Mouse (Mus musculus): Measurements from ENCODE around the gene Cnih2. TPM values are rescaled to one million over a fixed set of nuclear protein-coding genes. Genes with fewer than 3 reads are reported as not detected.

The Cnih2 gene
- polyA plus RNA-seq, 1 experiment = 3.7 TPM

DNA sequence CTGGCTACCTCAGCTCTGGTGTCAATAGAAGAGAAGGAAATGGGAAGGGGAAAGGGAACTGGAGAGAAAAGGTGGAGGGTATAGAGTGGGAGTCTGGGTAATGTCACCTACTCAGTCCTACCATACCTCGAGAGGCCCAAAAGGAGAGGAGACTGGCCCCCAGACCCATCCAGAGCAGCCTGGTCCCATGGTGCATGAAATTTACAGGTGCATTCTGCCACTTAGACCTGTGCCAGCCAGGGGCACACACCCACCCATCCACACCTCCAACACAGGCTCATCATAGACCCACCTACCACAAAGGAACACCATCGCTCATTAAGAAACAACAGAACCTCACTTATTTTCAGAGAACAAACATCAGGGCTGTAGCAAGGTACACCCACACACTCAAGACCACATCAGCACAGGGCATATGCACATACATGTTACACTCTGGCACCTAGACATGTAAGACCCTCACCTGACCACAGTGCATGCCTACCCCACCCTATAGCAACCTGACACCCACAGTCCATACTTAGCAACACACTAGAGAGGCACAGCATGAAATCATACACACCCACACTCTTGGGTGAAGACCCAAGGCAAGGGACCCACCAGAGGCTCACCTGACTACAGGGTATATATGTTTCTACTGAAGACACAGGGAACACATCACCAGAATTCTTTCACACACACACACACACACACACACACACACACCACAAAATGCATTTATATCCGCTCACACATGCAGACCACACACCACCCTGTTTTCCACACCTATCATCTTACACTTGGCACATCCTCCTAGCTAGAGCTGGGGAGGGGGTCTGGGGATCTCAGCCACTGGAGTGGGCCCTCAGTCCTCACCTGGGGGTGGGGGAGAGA lies 14.1 kb downstream of the Cnih2 start:
- no peaks in the 10 kb centered on the region for H3K27me3 ChIP-seq (ENCODE audit: control insufficient read depth, insufficient read depth, low read length, poor library complexity, severe bottlenecking)
- H3K9me3 ChIP-seq (replicated peaks; ENCODE audit: control insufficient read depth, insufficient read depth, low read length, poor library complexity, severe bottlenecking) = no peaks in the 10 kb centered on the region
- TF ChIP-seq CTCF (IDR thresholded peaks at IDR 0.05; ENCODE audit: low read depth, low read length) (no peak), EP300 (IDR thresholded peaks at IDR 0.05; ENCODE audit: insufficient read depth, low read depth, low read length) (no peak), POLR2A (IDR thresholded peaks at IDR 0.05; ENCODE audit: insufficient read depth, low read length) (no peak)
- peak overlapping the region; percentile 68 for H3K4me3 ChIP-seq (ENCODE audit: low read depth, low read length)
- no peaks in the 10 kb centered on the region for H3K36me3 ChIP-seq (ENCODE audit: control insufficient read depth, insufficient read depth, low read length, poor library complexity, severe bottlenecking)
- no peaks in the 10 kb centered on the region for H3K4me1 ChIP-seq (ENCODE audit: control insufficient read depth, insufficient read depth, low read length)
- no peak overlapping the region for H3K9ac ChIP-seq (ENCODE audit: low read depth, poor library complexity, severe bottlenecking)
- H3K27ac ChIP-seq (ENCODE audit: insufficient read depth, low read length) = no peak overlapping the region

DNA sequence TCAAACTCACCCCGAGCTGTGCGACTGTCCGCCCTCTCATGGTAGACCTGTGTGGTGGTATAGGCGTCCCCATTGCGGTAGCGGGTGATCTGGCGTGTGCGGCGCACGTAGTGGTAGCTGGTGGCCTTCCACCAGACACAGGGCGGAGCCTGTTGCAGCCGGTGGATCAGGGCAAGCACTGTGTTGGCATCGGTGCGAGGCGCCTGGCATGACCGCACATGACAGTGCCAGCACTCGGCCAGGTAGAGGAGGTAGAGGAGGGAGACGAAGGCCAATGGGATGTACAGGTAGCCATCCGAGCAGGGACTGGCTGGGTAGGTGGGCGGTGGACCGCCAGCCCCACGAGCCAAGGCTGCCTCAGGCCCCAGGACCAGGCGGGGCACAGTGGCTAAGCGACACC lies 15.7 kb downstream of the Cnih2 start:
- H3K4me3 ChIP-seq (ENCODE audit: low read depth, low read length) = peak overlapping the region; percentile 33
- no peak overlapping the region for H3K27ac ChIP-seq (ENCODE audit: insufficient read depth, low read length)
- H3K27me3 ChIP-seq (ENCODE audit: control insufficient read depth, insufficient read depth, low read length, poor library complexity, severe bottlenecking) = no peaks in the 10 kb centered on the region
- no peak for TF ChIP-seq POLR2A (IDR thresholded peaks at IDR 0.05; ENCODE audit: insufficient read depth, low read length)
- no peak for TF ChIP-seq EP300 (IDR thresholded peaks at IDR 0.05; ENCODE audit: insufficient read depth, low read depth, low read length)
- no peak for TF ChIP-seq CTCF (IDR thresholded peaks at IDR 0.05; ENCODE audit: low read depth, low read length)
- H3K9me3 ChIP-seq (replicated peaks; ENCODE audit: control insufficient read depth, insufficient read depth, low read length, poor library complexity, severe bottlenecking) = no peaks in the 10 kb centered on the region
- H3K4me1 ChIP-seq (ENCODE audit: control insufficient read depth, insufficient read depth, low read length) = no peaks in the 10 kb centered on the region
- H3K9ac ChIP-seq (ENCODE audit: low read depth, poor library complexity, severe bottlenecking) = no peak overlapping the region
- no peaks in the 10 kb centered on the region for H3K36me3 ChIP-seq (ENCODE audit: control insufficient read depth, insufficient read depth, low read length, poor library complexity, severe bottlenecking)

DNA sequence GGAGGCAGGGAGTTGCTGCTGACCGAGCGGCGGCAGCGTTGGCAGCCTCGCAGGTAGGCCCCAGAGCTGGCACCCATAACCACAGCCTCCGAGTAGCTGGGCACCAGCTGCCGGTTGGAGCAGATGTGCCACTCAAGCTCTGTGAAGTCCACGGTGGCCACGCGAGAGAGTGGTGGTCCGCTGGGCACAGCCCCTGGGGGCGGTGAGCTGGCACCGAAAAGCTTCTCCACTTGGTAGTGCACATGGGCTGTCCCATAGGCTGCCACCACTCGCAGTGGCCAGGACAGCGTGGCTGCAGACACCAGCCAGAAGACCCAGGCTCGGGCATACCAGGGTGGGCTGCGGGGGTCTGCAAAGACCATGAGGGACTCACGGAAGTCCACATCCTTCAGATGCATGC lies 16.3 kb downstream of the Cnih2 start:
- no peaks in the 10 kb centered on the region for H3K36me3 ChIP-seq (ENCODE audit: control insufficient read depth, insufficient read depth, low read length, poor library complexity, severe bottlenecking)
- H3K4me1 ChIP-seq (ENCODE audit: control insufficient read depth, insufficient read depth, low read length) = no peaks in the 10 kb centered on the region
- peak overlapping the region; percentile 33 for H3K4me3 ChIP-seq (ENCODE audit: low read depth, low read length)
- H3K9me3 ChIP-seq (replicated peaks; ENCODE audit: control insufficient read depth, insufficient read depth, low read length, poor library complexity, severe bottlenecking) = no peaks in the 10 kb centered on the region
- H3K9ac ChIP-seq (ENCODE audit: low read depth, poor library complexity, severe bottlenecking) = no peak overlapping the region
- TF ChIP-seq EP300 (IDR thresholded peaks at IDR 0.05; ENCODE audit: insufficient read depth, low read depth, low read length) = no peak
- TF ChIP-seq CTCF (IDR thresholded peaks at IDR 0.05; ENCODE audit: low read depth, low read length) = no peak
- TF ChIP-seq POLR2A (IDR thresholded peaks at IDR 0.05; ENCODE audit: insufficient read depth, low read length) = no peak
- H3K27ac ChIP-seq (ENCODE audit: insufficient read depth, low read length) = no peak overlapping the region
- no peaks in the 10 kb centered on the region for H3K27me3 ChIP-seq (ENCODE audit: control insufficient read depth, insufficient read depth, low read length, poor library complexity, severe bottlenecking)

DNA sequence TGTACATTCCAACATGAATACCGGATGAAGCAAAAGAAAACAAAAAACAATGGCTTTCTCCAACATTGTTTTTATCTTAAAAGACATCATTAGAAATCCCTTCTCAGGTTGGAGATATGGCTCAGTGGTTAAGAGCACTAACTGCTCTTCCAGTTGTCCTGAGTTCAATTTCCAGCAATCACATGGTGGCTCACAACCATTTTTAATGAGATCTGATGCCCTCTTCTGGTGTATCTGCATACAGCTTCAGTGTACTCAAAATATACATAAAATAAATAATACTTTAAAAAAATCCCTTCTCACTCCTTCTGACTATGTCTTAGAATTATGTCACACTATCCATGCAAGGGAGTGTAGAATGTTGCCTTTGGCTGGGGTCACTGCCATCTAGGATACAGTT lies 19.0 kb downstream of the Cnih2 start:
- Histone ChIP-seq H3K4me3 (ENCODE audit: low read depth, low read length) (no peak overlapping the region), H3K27ac (ENCODE audit: insufficient read depth, low read length) (no peak overlapping the region), H3K36me3 (ENCODE audit: control insufficient read depth, insufficient read depth, low read length, poor library complexity, severe bottlenecking) (no peaks in the 10 kb centered on the region), H3K9ac (ENCODE audit: low read depth, poor library complexity, severe bottlenecking) (no peak overlapping the region), H3K27me3 (ENCODE audit: control insufficient read depth, insufficient read depth, low read length, poor library complexity, severe bottlenecking) (no peaks in the 10 kb centered on the region), H3K4me1 (ENCODE audit: control insufficient read depth, insufficient read depth, low read length) (no peaks in the 10 kb centered on the region), H3K9me3 (replicated peaks; ENCODE audit: control insufficient read depth, insufficient read depth, low read length, poor library complexity, severe bottlenecking) (no peaks in the 10 kb centered on the region)
- TF ChIP-seq EP300 (IDR thresholded peaks at IDR 0.05; ENCODE audit: insufficient read depth, low read depth, low read length) (no peak), CTCF (IDR thresholded peaks at IDR 0.05; ENCODE audit: low read depth, low read length) (no peak), POLR2A (IDR thresholded peaks at IDR 0.05; ENCODE audit: insufficient read depth, low read length) (no peak)

DNA sequence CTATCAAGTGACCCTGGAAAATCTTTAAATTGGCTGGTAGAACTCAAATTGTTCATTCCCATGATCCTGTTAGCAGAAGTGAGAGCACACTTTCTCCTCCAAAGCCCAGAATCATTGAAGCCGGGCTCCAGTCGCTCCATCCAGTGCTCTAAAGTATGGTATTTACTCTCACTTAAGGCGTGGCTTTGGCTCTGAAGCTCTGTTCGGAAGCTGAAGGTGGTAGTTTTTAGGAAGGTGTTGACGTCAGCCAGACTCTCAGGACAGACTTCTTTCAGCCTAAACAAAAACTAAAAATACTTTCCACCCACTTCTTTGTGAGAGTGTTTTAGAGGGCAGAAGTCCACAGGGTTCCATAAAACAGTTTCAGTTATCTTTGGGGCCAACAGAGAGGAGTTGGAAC lies 24.8 kb downstream of the Cnih2 start:
- Histone ChIP-seq H3K27me3 (ENCODE audit: control insufficient read depth, insufficient read depth, low read length, poor library complexity, severe bottlenecking) (no peaks in the 10 kb centered on the region), H3K4me3 (ENCODE audit: low read depth, low read length) (no peak overlapping the region), H3K9me3 (replicated peaks; ENCODE audit: control insufficient read depth, insufficient read depth, low read length, poor library complexity, severe bottlenecking) (no peaks in the 10 kb centered on the region), H3K4me1 (ENCODE audit: control insufficient read depth, insufficient read depth, low read length) (no peaks in the 10 kb centered on the region), H3K36me3 (ENCODE audit: control insufficient read depth, insufficient read depth, low read length, poor library complexity, severe bottlenecking) (no peaks in the 10 kb centered on the region), H3K27ac (ENCODE audit: insufficient read depth, low read length) (no peak overlapping the region), H3K9ac (ENCODE audit: low read depth, poor library complexity, severe bottlenecking) (no peak overlapping the region)
- TF ChIP-seq POLR2A (IDR thresholded peaks at IDR 0.05; ENCODE audit: insufficient read depth, low read length) (no peak), CTCF (IDR thresholded peaks at IDR 0.05; ENCODE audit: low read depth, low read length) (no peak), EP300 (IDR thresholded peaks at IDR 0.05; ENCODE audit: insufficient read depth, low read depth, low read length) (no peak)

DNA sequence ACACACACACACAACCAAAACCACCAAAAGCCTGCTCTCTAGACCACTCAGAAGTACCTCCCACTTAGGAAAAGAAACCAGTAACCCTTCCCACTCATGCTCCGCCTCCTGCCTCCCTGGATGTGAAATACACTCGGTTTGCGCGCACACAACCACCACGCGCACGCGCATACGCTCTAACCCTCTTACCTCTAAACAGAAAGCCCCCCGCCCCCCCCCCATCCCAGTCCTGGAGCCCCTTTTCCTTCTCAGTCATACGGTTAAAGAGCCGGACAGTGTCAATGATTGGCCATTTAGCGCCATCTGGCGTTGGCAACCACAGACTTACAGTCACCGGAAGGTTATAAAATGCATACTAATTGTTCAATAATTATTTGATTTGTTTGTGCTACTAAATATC lies 25.3 kb downstream of the Cnih2 start:
- Histone ChIP-seq H3K4me1 (ENCODE audit: control insufficient read depth, insufficient read depth, low read length) (no peaks in the 10 kb centered on the region), H3K27me3 (ENCODE audit: control insufficient read depth, insufficient read depth, low read length, poor library complexity, severe bottlenecking) (no peaks in the 10 kb centered on the region), H3K9me3 (replicated peaks; ENCODE audit: control insufficient read depth, insufficient read depth, low read length, poor library complexity, severe bottlenecking) (no peaks in the 10 kb centered on the region), H3K27ac (ENCODE audit: insufficient read depth, low read length) (peak overlapping the region; percentile 83), H3K36me3 (ENCODE audit: control insufficient read depth, insufficient read depth, low read length, poor library complexity, severe bottlenecking) (no peaks in the 10 kb centered on the region), H3K9ac (ENCODE audit: low read depth, poor library complexity, severe bottlenecking) (peak overlapping the region; percentile 24; the same call in 1 of the 2 replicates), H3K4me3 (ENCODE audit: low read depth, low read length) (peak overlapping the region; percentile 72)
- TF ChIP-seq EP300 (IDR thresholded peaks at IDR 0.05; ENCODE audit: insufficient read depth, low read depth, low read length) (no peak), POLR2A (IDR thresholded peaks at IDR 0.05; ENCODE audit: insufficient read depth, low read length) (no peak), CTCF (IDR thresholded peaks at IDR 0.05; ENCODE audit: low read depth, low read length) (peak; percentile 46)
